Mouse (Mus musculus) bone marrow, adult 2 months (tissue): ENCODE measurements around the gene Stom. TPM values are rescaled to one million over a fixed set of nuclear protein-coding genes. Genes with fewer than 3 reads are reported as not detected.

Experiments used
- H3K27ac ChIP-seq: fragments of 200-500 bp; 2 replicates; pipeline ENCODE4 v1.5.1; 2012; ENCODE audit warnings: low read depth, mild to moderate bottlenecking, control low read depth, inconsistent platforms, low read length; ENCODE audit not compliant: control insufficient read depth, poor library complexity, insufficient read depth
- H3K4me1 ChIP-seq: fragments of 200-500 bp; 2 replicates; pipeline ENCODE4 v1.6.1; 2011; ENCODE audit warnings: low read length; ENCODE audit not compliant: control insufficient read depth, insufficient read depth
- H3K4me3 ChIP-seq: fragments of 200-500 bp; replicated peaks from 2 replicates; pipeline ENCODE3; 2011; ENCODE audit warnings: mild to moderate bottlenecking, low read depth, low read length, control low read depth; ENCODE audit not compliant: control insufficient read depth
- CTCF ChIP-seq: fragments of 200-500 bp; IDR thresholded peaks from 2 replicates; pipeline ENCODE4 v1.5.1; 2011; ENCODE audit warnings: low read length, control low read depth; ENCODE audit not compliant: control insufficient read depth, insufficient read depth
- POLR2A ChIP-seq: fragments of 200-500 bp; IDR thresholded peaks from 2 replicates; pipeline ENCODE4 v1.6.1; 2011; ENCODE audit warnings: low read depth, mild to moderate bottlenecking, control low read depth, low read length, borderline replicate concordance; ENCODE audit not compliant: control insufficient read depth
- WGBS: fragments of 180-500 bp; shearing (Covaris S2); methylation state at CpG from one replicate; pipeline ENCODE4 v1.1.7; 2018; 5-methylcytosine and 5-hydroxymethylcytosine counted together
- polyA plus RNA-seq: library from polyadenylated mRNA; stranded (reverse); fragments of >200 nt; gene quantifications from 2 replicates; pipeline ENCODE4 v1.2.4, GENCODE M21; 2011; ENCODE audit warnings: low replicate concordance; ENCODE audit not compliant: missing spikeins, insufficient read depth, insufficient read length

Stom gene
- polyA plus RNA-seq, 1 experiment = 203 TPM

DNA sequence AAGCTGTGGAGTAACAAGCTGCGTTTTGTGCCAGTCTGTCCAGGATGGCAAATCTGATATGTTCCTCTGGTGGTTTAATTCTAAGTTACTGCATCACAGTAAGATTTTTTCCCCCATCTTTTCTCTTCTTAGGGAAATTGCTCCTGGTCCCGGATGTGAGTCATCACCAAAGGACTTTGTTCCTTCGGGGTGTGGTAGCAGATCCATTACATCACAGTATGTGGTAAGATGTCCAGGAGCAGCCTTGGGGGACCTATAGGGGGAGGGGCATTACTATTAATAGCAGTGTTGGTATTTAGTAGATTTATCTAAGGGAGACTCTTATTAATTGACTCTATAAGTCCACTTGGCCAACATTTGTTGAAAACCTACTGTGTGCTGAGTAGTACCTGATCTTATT, 5.8 kb upstream of the Stom start:
- Histone ChIP-seq H3K4me3 (no peak overlapping the region), H3K4me1 (no peaks in the 10 kb centered on the region; the same call in none of the 2 replicates), H3K27ac (no peak overlapping the region)
- 26% methylated on average over 3 of the region's 3 CpGs for WGBS
- TF ChIP-seq CTCF (no peak), POLR2A (no peak)

- peaks cover 2% of the 10 kb centered on the region; the same call in 1 of the 2 replicates for H3K4me1 ChIP-seq
- no peak overlapping the region for H3K4me3 ChIP-seq
- 50% methylated on average over 6 of the region's 6 CpGs for WGBS
- TF ChIP-seq CTCF (no peak), POLR2A (no peak)
- H3K27ac ChIP-seq = peak overlapping the region; percentile 68; the same call in 1 of the 2 replicates
Measured at GRCm38 (mm10) chr2:35338707-35339106, 1.9 kb upstream of the Stom start.

GRCm38 (mm10) chr2:35338036-35338435, 1.3 kb upstream of the Stom start:
- peaks cover 2% of the 10 kb centered on the region; the same call in 1 of the 2 replicates for H3K4me1 ChIP-seq
- no peak overlapping the region for H3K27ac ChIP-seq
- TF ChIP-seq CTCF (no peak), POLR2A (no peak)
- no peak overlapping the region for H3K4me3 ChIP-seq
- WGBS = 48% methylated on average over 1 of the region's 1 CpGs

DNA sequence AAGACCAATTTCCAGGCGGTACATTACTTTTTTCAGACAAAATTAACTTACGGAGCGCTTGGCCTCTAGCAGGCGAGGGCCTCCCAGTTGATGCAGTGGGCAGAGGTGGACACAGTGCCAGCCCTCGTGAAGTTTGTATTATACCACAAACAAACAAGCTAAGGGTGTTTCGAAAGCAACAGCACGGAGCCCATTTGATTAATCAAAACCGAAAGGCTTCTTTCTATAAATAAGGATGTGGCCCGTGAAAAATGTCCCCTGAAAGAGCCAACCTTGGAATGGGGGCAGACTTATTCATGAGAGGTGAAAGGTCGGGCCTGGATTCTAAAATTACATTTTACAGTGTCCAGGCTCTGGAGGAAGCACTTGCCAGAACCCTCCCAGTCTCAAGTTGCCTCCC, 643 bp upstream of the Stom start:
- H3K4me3 ChIP-seq = peak overlapping the region; percentile 89
- 61% methylated on average over 10 of the region's 10 CpGs for WGBS
- H3K4me1 ChIP-seq = peaks cover 2% of the 10 kb centered on the region; the same call in 1 of the 2 replicates
- TF ChIP-seq POLR2A (no peak), CTCF (no peak)
- H3K27ac ChIP-seq = peak overlapping the region; percentile 64

DNA sequence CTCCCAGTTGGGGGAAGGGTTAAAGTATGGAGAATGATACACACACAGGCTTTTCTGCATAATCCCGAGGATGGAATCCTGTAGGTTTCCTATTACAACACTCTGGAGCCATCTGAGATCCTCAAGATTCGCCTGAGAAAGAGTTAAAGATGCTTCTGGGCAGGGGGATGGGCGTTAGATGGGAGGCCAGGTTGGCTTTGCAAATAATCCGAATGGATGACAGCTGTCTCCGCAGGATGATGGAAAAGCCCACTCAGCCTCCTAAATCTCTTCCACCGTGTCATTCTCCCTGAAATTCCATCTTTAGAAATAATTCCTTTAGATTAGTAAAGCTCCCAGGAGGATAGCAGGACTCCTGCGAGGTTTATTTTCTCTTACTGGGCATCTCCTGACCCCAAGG, 1.2 kb downstream of the Stom start:
- WGBS = 46% methylated on average over 7 of the region's 7 CpGs
- TF ChIP-seq CTCF = no peak
- TF ChIP-seq POLR2A = no peak
- Histone ChIP-seq H3K4me1 (peaks cover 2% of the 10 kb centered on the region; the same call in 1 of the 2 replicates), H3K27ac (peak overlapping the region; percentile 1; the same call in 1 of the 2 replicates), H3K4me3 (peak overlapping the region; percentile 61)

GRCm38 (mm10) chr2:35333670-35334069, 3.1 kb downstream of the Stom start:
- peak overlapping the region; percentile 33 for H3K4me3 ChIP-seq
- peaks cover 2% of the 10 kb centered on the region; the same call in 1 of the 2 replicates for H3K4me1 ChIP-seq
- no peak overlapping the region for H3K27ac ChIP-seq
- TF ChIP-seq POLR2A (no peak), CTCF (no peak)

GRCm38 (mm10) chr2:35331205-35331604, 5.6 kb downstream of the Stom start:
- 79% methylated on average over 2 of the region's 2 CpGs for WGBS
- no peak overlapping the region for H3K4me3 ChIP-seq
- TF ChIP-seq CTCF = no peak
- no peak for TF ChIP-seq POLR2A
- H3K27ac ChIP-seq = no peak overlapping the region; the same call in 1 of the 2 replicates
- H3K4me1 ChIP-seq = peaks cover 3% of the 10 kb centered on the region; the same call in 1 of the 2 replicates

GRCm38 (mm10) chr2:35329061-35329460, 7.7 kb downstream of the Stom start:
- Histone ChIP-seq H3K27ac (no peak overlapping the region), H3K4me3 (no peak overlapping the region), H3K4me1 (peaks cover 3% of the 10 kb centered on the region; the same call in 1 of the 2 replicates)
- TF ChIP-seq POLR2A = no peak
- TF ChIP-seq CTCF = no peak
- 48% methylated on average over 2 of the region's 2 CpGs for WGBS
